Mouse (Mus musculus) testis, adult 2 months (tissue): ENCODE data around the gene Gipc2.

Experiments
- CTCF ChIP-seq: fragments of 200-500 bp; IDR thresholded peaks from 2 replicates; pipeline ENCODE4 v1.5.1; 2012; ENCODE audit warnings: low read depth, mild to moderate bottlenecking, inconsistent platforms, low read length, moderate library complexity; ENCODE audit not compliant: control insufficient read depth, insufficient read depth, insufficient replicate concordance
- POLR2A ChIP-seq: fragments of 200-500 bp; IDR thresholded peaks from 2 replicates; pipeline ENCODE4 v1.6.1; 2012; ENCODE audit warnings: low read depth, mild to moderate bottlenecking, inconsistent platforms, low read length, moderate library complexity; ENCODE audit not compliant: control insufficient read depth

GRCm38 (mm10) chr3:152108003-152108395 lies 58.0 kb downstream of the Gipc2 start:
- TF ChIP-seq POLR2A (no peak), CTCF (no peak)
